Mouse (Mus musculus): Measurements from ENCODE around the gene Selenom.

Gene Selenom

DNA sequence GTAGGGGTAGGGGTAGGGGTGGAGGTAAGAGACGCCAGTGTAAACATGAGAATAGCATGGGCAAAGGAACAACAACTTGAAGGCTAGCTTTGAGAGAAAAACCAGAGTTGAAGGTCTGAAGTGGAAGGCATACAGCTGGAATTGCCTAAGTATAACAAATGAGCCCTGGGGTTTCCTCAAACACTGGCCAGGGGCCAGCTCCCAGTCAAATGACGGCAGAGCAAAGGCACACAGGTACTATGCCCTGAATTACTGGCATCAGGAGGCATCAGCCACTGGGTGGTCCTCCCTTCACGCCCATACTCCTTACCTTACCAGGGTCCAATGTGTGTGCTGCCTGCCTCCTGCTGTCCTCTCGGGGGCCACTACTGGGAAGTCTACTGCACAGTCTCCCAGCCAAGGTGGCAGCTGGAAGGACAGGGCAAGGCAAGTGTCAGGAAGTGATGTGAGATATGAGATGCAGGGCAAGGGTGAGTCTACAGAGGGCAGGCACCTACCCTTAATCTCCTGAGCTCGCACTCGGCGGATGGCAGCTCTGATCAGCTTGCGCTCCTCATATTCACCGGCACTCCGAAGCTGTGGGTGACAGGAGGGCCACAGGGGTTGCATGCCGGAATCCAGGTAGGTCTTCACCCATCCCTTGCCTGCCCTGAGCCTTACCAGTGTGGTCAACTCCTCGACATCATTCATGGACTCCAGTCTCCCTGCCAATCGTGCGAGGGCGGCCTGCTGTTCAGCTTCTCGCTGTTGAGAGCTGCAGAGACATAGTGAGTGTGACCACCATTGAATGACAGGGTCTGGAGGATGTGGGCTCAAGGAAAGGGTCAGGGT is 17.8 kb downstream of the Selenom start:
- DNase-seq, result peak; percentile 92

DNA sequence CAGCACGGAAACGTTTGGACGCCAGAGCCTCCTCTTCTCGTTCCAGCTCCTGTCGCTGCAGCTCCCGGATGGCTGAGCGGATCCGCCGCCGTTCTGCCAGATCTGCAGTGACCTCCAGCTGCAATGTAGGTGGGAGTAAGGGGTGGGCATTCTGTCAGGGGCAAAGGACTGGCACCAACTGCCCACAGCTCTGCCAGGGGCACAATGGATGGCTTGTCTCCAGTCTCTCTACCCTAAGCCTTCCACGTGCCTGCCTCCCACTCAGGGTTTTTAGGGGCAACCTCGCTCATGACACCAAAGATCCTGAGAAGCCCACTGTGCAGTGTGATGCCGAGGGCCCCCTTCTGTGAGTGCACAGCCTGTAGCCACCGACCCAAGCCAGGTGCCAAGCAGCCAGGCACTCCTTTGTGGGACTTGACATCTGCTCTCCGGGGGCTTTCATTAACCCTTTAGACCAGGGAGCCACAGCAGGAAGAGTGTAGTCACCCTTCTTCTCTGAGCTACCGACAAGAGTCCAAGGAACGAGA is 19.0 kb downstream of the Selenom start:
- DNase-seq, result peak; percentile 91

DNA sequence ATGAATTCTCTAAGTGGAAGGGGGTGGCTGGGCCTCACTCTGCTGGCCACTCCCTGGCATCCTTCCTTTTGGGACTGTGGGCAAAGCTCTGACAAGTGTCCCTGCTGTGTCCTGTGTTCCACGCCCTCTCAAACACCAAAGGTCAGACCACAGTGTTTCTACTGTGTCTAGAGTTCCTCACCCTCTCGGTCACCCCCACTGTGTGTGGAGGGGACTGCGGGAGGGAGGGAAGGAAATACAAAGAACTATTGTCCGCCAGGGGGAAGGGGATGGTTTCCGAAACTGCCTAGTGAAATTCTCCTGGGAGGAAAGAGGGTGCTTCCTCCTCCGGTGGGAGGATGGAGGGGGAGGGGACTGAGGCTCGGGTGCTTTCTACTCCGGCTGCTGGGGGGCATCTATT is 20.5 kb downstream of the Selenom start:
- DNase-seq, result no peak

DNA sequence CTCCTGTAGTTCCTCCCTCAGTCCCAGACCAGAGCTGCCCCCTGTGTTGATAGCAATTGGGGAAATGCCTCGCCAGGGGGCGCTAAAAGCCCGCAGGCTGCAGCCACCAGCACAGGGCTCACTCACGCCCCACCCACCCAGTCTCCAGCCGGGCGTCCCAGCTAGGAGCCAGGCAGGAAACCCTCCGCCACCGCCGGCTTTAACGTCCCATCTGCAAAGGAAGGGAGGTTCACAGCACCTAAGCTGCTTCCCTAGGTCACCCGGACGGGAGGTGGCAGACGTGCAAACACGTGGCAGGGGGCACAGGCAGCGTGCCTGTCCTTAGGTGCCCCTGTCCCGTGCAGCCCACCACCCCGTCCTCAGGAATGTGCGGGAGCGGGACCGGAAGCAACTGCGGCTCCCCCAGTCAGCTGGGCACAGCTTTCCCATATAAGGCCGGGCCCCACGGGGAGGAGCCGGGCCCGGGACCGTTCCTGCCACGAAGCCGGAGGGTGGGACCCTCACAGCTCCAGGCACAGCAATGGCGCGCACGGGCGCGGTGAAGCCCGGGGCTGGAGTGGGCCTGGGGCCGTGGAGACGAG is 21.0 kb downstream of the Selenom start:
- DNase-seq, result peak; percentile 100

DNA sequence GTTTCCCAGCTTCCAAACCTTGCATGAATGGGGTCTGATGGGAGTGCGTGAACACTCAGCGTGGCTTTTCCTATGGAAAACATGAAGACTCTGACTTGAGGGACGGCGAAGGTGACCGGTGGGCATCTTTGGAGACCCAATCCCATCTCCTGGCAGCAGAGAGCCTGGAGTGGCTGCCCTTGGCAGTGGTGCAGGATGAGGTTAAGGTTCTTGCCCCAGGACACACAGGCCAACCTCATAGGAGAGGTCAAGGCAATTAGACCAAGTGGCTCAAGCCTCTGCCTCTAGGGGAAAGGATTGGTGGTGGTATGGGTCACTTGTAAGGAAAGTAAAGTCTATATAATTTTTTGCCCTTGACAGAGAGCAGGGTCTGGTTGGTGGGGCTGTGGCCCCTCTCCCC is 21.6 kb downstream of the Selenom start:
- no peak for DNase-seq

DNA sequence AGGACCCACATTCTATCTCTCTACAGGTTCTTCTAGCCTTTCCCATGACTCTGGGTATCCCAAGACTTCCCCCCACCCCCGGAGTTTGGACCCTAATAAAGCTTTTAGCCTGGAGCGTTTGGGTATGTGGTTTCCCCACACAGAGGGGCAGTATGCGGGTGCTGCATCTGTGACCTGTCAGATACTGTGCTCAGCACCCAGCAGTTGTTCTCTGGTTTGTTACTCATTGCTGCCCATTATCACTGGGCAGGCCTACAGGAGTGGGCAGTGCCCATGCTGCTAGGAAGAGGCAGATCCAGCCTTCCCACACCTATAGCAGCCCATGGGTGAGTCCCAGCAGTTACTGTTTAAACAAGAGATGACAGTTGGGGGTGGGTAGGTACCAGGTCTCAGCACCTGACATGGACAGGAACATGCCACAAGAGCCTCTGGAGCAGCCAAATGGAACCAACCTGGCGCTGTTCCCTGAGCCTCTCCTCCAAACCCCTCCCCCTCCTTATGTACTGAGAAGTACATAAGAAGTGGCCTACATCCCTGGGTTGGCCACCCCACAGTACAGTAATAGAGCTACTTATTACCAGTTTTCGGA is 22.4 kb downstream of the Selenom start:
- DNase-seq, result peak; percentile 95

DNA sequence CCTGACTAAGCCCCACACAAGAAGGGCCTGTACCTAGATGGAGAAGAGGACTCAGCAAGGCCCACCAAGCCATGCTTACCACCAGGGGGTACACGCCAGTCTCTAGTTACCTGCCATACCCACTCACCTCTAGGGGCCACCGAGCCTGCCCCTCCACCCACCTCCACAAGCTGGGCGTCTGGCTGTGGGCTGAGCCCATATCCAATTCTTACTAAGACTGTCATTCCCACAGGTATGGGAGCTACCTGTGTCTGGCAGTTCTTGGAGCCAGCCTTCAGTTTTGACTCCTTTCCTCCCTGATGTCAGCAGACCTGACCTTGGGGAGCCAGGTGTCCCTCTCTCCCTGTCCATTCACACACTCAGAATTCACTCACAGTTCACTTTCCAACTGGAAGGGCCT is 23.2 kb downstream of the Selenom start:
- DNase-seq, result peak; percentile 93

DNA sequence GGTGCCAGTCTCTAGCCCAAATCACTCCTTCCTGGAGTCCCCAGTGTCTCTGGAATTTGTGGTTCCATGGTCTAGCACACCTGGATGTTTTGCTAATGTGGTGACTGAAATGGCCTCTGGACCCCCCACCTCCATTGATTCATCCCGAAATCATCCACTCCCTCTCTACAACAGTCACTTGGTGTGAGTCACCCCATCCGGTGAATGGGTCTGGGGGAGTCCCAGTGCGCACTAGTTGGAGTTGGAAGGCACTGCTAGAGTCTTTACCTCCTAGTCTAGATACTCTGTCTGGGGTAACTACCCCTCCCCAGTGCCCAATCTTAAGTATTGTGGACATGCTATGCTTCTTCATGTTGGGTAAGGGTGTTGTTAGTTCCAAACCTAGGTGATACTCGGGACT is 23.9 kb downstream of the Selenom start:
- DNase-seq, result peak; percentile 95

DNA sequence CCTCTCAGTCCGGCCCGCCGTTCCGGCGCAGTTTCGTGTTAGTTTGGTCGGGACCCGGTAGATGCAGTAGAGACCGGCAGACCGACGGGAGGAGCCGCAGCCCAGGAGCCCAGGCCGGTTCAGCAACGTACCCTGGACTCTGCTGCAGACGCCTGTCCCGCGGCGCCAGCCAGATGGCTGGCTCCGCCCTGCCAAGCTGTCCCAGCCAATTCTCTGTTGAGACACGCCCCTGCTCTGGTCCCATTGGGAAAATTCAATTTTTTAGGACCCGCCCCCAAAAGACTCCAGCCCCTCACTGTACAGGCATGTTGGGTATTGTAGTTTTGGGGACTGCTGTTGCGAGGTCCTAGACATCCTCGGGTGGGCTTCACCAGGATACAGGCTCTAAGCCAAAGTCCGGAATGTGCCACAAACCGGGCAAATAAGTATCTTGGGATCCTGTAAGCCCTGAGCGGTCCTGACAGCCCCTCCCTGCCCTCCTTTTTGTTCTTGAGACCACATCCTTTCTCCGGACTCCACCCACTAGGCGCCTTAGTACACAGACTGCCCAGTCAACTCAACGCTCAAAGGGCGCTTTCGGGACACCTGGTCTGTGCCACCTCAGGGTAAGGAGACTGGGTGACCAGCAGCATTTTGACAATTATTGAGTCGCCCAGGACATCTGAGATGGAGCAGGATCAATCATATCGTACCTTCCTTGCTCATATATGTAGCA is 24.8 kb downstream of the Selenom start:
- DNase-seq, result peak; percentile 100

DNA sequence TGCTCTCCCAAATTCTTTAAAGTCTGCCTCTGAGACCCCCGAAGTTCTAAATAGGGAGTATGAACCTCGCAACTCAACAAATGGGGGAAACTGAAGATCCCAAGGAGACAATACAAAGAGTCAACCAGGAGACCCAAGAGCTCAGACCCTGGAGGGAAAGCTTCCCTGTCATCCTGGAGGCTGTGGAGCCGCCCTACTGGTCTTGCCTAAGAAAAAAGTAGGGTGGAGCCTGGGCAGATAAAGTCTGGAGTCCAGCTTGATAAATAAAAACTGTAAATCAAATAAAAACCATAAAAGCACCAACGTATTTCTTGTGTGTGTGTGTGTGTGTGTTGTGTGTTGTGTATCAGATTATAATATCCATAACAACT is 25.3 kb downstream of the Selenom start:
- no peak for DNase-seq

DNA sequence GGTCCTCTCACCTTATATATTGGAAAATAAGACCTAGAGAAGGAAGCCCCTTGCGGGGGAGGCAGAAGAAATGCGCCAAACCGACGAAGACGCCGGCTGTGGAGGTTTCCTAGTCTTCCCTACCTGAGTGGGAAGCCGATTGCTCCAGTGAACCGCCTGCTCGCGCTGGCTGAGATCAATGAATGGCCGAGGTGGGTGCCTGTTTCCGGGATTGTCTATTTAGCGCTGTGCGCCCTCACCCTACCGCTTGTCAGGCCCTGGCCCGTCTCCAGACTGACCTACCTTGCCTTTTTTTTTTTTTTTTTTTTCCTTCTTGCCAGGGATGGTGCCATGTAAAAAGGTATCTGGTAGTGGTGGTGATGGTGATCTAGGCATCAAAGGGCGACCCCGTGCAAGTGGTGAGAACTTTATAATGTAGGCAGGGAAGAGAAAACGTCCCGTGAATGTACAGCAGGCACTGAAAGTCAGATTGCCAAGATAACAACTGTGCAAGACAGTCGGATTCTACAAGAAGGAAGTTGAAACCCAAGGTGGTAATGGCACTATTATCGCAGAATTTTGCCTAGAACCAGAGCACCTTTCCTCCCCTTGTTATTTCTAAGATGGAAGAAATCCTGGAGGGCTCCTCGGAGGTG is 26.1 kb downstream of the Selenom start, which contains the start of gene Smtn:
Gene Smtn, minus strand, starts transcription at position 162 of the 635 bp plus-strand sequence.
- DNase-seq, result peak; percentile 90

DNA sequence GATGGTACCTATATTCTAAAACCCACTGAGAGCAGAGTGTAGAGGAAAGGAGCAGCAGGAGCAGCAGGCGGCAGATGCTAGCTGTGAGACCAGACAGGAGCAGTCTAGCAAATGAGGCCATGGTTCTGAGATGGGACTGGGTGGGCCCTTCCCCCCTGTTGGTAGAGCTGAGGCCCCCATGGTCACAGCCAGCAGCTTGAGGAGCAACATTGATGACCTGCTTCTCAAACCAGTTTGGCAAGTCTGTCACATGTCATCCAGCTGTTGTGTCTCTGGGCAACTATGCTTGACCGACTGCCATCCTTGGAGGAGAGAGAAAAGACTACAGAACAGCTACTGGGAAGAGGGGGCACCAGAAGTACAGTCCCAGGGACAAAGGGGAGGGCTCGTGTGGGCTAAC is 27.4 kb downstream of the Selenom start:
- no peak for DNase-seq

DNA sequence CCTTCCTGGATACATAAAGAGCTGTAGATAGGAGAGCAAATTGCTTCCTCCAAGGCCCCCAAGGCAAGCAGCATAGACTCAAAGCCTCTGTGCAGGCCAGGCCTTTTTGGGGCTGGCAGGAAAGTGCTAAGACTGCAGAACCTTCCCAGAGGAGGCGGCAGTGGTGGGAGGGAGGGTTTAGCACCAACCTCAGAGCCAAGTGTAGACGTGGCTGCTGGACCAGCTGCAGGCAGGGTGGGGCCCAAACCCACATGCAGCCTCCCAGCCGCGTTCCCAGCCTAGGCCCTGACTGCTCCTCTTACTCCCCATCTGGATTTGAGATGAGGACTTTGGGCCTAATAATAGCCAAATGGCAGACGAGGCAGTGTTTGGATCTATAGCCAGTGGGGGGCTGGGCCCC is 28.5 kb downstream of the Selenom start:
- DNase-seq, result peak; percentile 99

DNA sequence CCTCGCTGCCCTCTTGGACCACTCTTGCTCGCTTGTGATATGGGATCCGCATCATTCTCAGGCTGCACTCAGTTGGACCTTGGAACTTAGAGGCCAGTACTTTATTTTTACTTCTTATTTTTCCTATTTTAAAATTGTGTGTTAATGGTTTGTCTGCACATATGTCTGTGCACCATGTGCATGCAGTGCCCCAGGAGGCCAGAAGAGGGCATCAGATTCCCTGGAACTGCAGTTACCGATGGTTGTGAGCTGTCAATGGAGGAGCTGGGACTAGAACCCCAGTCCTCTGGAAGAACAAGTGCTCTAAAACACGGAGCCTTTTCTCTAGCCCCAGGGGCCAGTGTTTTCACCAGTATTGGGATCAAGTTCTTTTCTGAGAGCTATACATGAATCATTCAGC is 29.9 kb downstream of the Selenom start:
- no peak for DNase-seq

DNA sequence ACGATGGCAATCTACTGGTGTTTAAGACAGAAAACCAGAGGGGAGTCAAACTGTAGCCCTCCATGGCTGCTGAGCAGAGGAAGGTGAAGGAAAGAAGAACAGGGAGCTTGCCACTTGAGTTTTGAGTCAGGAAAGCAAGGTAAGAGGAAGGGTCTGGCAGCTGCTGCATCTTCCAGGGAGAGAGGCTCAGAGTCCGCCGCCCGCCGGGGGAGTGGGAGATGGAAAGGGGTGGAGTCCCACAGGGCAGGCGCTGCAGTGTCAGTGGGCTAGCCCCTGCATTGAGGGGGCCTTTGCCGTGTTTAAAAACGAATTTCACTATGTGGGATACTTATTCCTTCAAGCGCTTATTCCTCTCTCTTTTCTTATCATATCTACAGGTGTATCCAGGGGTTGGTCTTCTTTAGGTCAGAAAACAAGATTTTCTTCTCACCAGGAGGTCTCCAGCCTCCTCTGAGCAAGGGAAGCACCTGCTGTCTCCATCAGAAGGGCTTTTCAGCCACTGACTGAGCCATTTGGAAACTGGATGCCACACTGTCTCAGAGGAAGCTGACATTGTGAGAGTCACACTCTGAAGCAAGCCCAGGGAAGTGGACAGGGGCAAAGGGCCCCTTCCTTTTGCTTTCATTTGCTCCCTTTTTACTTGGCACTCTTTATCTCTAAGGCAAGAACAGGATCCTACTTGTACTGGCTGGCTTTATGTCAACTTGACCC is 31.2 kb downstream of the Selenom start:
- DNase-seq, result peak; percentile 94

DNA sequence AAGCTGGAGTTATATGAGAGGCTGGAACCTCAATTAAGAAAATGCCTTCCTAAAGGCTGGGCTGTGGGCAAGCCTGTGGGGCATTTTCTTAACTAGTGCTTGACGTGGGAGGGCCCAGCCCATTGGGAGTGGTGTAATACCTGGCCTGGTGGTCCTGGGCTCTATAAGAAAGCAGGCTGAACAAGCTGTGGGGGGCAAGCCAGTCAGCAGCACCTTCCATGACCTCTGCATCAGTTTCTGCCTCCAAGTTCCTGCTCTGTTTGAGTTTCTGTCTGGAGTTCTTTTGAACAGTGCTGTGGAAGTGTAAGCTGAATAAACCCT is 31.7 kb downstream of the Selenom start:
- peak; percentile 91 for DNase-seq

DNA sequence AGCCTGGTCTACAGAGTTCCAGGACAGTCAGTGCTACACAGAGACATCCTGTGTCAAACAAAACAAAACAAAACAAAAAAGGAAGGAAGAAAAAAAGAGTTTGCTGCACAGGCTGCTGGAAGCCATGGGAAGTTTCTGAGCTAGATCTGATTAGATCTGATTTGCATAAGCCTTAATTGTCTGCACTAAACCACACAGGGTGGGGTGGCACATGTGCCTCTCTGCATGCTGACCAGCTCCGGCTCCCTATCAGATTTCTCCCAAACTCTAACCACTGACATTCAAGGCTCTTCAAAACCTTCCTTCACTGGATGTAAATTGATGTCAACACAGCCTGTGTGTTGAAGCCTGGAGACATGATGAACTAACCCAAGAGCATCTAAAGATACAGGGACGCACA is 32.6 kb downstream of the Selenom start:
- no peak for DNase-seq

DNA sequence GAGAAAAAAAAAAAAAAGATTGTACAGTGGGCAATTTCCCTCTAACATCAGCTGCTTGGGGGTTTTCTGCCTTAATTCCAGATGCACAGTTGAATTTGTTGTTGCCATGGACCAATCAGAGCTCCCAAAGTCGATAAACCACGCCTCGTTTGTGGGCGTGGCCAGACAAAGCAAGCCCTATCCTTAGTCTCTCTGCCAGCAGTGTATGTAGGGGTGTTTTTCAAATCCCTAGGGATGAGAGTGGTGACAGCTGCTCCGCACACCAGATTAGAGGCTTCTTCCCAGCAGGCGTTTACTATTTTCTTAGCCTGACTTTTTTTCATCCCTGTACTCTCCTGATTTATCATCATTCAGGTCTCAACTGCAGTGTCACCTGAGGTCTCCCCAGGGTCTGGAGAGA is 33.5 kb downstream of the Selenom start:
- DNase-seq, result peak; percentile 95

DNA sequence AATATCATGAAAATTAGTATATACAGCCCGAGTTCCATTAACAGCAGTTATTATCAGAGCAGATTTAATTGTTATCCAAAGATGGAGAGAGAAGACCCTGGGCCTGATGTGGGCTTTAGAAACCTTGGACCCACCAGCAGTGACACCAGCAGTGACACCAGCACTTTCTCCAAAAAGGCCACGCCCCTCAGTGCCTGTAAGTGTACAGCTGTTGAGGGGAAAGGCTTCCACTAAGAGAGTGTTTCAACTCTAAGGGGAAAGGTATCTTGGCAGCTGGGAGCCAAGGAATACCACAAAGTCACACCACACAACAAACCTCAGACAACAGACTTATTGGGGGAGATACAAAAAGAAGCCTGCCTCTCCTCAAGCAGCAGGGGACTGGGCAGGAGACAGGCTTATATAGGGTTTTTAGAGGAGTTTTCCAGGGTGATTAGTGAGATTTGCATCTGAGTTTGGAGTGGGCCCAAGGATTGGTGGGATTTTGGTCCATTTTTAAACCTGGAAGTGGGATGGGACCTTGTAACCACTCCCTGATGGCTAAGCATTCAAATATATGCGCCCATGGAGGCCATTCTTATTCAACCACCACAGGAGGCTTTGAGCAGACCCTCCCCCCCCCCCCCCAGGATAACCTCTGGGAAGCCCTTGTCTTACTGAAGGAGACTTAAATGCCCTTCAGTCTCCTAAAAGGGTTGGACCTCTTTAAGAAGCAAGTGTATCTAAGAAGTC is 34.2 kb downstream of the Selenom start:
- DNase-seq, result no peak

DNA sequence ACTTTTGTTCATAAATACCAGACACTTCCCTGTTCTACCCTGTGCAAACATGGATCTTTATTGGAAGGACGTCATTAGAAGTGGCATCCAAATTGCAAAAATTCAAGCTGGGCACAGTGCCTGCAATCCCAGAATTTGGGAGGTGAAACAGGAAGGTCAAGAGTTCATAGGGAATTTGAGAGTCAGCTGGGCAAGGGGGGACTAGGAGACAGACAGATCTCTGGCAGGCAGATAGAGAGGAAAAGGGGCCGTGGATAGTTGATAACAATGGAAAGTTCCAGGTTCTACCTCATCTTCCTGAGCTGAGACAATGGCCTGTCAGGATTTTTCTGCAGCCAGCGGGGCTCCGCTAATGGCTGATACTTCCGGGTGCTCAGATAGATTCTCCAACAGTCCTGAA is 35.3 kb downstream of the Selenom start:
- peak; percentile 96 for DNase-seq

DNA sequence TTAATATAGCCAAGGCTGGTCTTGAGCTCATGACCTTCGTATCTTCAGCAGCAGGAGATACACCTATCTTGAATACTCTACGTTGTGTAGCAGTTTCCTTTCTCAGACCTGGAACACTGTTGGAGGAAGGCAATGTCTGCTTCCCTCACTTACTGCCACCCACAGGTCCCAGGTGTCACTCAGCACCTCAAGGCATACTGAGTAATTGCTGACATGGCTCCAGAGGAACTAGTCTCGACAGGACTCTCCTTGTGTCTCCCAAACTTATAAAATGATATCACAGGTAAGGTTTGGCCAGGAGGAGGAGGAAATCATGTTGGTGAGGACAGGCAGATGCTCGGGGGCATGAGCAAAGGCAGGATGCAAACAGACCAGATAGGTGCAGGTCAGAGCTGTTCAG is 40.5 kb downstream of the Selenom start:
- DNase-seq, result no peak

DNA sequence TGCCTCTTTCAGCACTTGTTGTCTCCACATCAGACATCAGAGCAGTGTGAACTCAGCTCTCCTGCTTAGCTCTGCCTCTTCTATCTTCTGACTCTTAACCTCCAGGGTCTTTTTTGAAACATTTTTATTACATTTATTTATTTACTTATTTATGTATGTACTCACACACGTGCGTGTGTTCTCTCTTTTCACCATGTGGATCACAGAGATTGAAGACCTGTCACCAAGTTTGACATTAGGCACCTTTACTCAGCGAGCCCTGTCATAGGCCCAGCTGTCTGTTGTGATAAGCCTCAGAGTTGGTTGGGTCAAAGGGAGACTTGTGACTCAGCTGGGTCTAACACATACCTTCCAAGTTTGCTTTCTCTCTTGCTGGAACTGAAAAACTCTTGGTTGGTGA is 43.4 kb downstream of the Selenom start:
- no peak for DNase-seq
